Mouse (Mus musculus) bone marrow macrophage, adult 2 months (primary cell): ENCODE measurements around the gene Adap1. TPM values are rescaled to one million over a fixed set of nuclear protein-coding genes. Genes with fewer than 3 reads are reported as not detected.

ENCODE experiments used
- H3K27ac ChIP-seq: 2 replicates; pipeline ENCODE4 v1.5.1; 2012; ENCODE audit warnings: low read depth, low read length; ENCODE audit not compliant: insufficient read depth
- H3K4me1 ChIP-seq: 2 replicates; pipeline ENCODE4 v1.6.1; 2012; ENCODE audit warnings: low read length; ENCODE audit not compliant: control insufficient read depth, insufficient read depth
- H3K4me3 ChIP-seq: 2 replicates; pipeline ENCODE4 v1.5.1; 2012; ENCODE audit warnings: mild to moderate bottlenecking, low read length, moderate library complexity; ENCODE audit not compliant: insufficient read depth
- CTCF ChIP-seq: IDR thresholded peaks from 2 replicates; pipeline ENCODE4 v1.5.1; 2012; ENCODE audit warnings: low read depth, mild to moderate bottlenecking, low read length, moderate library complexity
- POLR2A ChIP-seq: IDR thresholded peaks from 2 replicates; pipeline ENCODE4 v1.6.1; 2012; ENCODE audit warnings: mild to moderate bottlenecking, low read depth, low read length, borderline replicate concordance
- polyA plus RNA-seq: library from polyadenylated mRNA; stranded (reverse); fragments of >200 nt; gene quantifications from 2 replicates; pipeline ENCODE4 v1.2.4, GENCODE M21; 2012; ENCODE audit not compliant: missing spikeins, insufficient read depth, insufficient read length

Gene Adap1
- polyA plus RNA-seq, 1 experiment: 77.1 TPM

DNA sequence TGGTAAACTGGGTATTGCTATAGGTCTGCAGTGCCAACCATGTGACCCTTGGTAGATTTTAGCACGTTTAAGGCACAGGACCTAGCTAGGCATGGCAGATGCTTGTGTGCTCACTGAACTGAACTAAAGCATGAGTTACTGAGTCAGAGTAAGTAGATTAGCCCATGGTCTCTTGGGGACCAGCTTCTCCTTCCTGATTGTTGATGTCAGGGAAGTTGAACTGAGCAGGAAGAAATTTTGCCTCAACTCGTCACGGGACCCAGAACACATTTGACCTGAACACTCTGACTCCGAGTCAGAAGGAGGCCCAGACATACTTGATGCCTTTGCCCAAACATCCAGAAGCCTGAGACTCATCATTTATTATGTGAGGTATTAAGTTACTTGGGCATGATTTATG lies 88.0 kb downstream of the Adap1 start:
- Histone ChIP-seq H3K27ac (no peak overlapping the region), H3K4me3 (no peak overlapping the region), H3K4me1 (no peaks in the 10 kb centered on the region)
- TF ChIP-seq POLR2A: no peak
- no peak for TF ChIP-seq CTCF

GRCm38 (mm10) chr5:139234423-139234822 lies 91.0 kb downstream of the Adap1 start:
- Histone ChIP-seq H3K4me3 (no peak overlapping the region), H3K4me1 (no peaks in the 10 kb centered on the region), H3K27ac (no peak overlapping the region)
- TF ChIP-seq CTCF (no peak), POLR2A (no peak)

DNA sequence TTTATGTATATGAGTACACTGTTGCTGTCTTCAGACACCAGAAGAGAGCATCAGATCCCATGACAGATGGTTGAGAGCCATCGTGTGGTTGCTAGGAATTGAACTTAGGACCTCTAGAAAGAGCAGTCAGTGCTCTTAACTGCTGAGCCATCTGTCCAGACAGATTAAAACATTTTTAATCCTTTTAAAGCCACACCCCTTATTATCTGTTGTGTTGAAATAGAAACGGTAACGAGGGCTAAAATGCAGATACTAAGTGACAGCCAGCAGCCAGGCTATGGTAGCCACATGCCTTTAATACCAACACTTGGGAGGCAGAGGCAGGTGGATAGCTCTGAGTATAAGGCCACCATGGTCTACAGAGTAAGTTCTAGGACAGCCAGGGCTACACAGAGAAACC lies 93.3 kb downstream of the Adap1 start:
- Histone ChIP-seq H3K4me1 (no peaks in the 10 kb centered on the region), H3K27ac (no peak overlapping the region), H3K4me3 (no peak overlapping the region)
- TF ChIP-seq POLR2A: no peak
- no peak for TF ChIP-seq CTCF

- Histone ChIP-seq H3K4me3 (no peak overlapping the region), H3K27ac (no peak overlapping the region), H3K4me1 (no peaks in the 10 kb centered on the region)
- TF ChIP-seq POLR2A (no peak), CTCF (no peak)
Observed at GRCm38 (mm10) chr5:139229716-139230115, 95.7 kb downstream of the Adap1 start.

GRCm38 (mm10) chr5:139228318-139228717 lies 97.1 kb downstream of the Adap1 start:
- no peak overlapping the region for H3K4me3 ChIP-seq
- H3K4me1 ChIP-seq: no peaks in the 10 kb centered on the region
- TF ChIP-seq POLR2A (no peak), CTCF (no peak)
- no peak overlapping the region for H3K27ac ChIP-seq

GRCm38 (mm10) chr5:139227645-139228044 lies 97.8 kb downstream of the Adap1 start:
- no peak overlapping the region for H3K4me3 ChIP-seq
- TF ChIP-seq POLR2A: no peak
- TF ChIP-seq CTCF: no peak
- H3K4me1 ChIP-seq: no peaks in the 10 kb centered on the region
- no peak overlapping the region for H3K27ac ChIP-seq

GRCm38 (mm10) chr5:139227236-139227635 lies 98.2 kb downstream of the Adap1 start:
- no peak for TF ChIP-seq CTCF
- TF ChIP-seq POLR2A: no peak
- H3K4me3 ChIP-seq: no peak overlapping the region
- H3K4me1 ChIP-seq: no peaks in the 10 kb centered on the region
- H3K27ac ChIP-seq: no peak overlapping the region

GRCm38 (mm10) chr5:139223331-139223730 lies 102.1 kb downstream of the Adap1 start:
- H3K4me3 ChIP-seq: no peak overlapping the region
- TF ChIP-seq POLR2A: no peak
- no peak for TF ChIP-seq CTCF

More at GRCm38 (mm10) chr5:139223331-139223730, 102.1 kb downstream of the Adap1 start:
- H3K4me1 ChIP-seq: peaks cover 13% of the 10 kb centered on the region
- H3K27ac ChIP-seq: no peak overlapping the region

Other genes starting within 250 kb of the Adap1 start
- gene Prkar1b, start 175.6 kb downstream of the Adap1 start, polyA plus RNA-seq: 2.1 and 2.5 TPM in 2 replicates
- gene Dnaaf5, start 175.4 kb downstream of the Adap1 start, polyA plus RNA-seq: 6.2 and 7.5 TPM in 2 replicates
- gene Sun1, start 125.0 kb downstream of the Adap1 start, polyA plus RNA-seq: 21.8 and 25.2 TPM in 2 replicates
- gene Get4, start 73.3 kb downstream of the Adap1 start, polyA plus RNA-seq: 26.8 and 29.2 TPM in 2 replicates
- 31.4 and 36.1 TPM in 2 replicates for gene Cox19, start 25.8 kb upstream of the Adap1 start, polyA plus RNA-seq
- gene Cyp2w1, start 27.0 kb upstream of the Adap1 start, polyA plus RNA-seq: not detected in 2 replicates
- gene Gpr146, start 52.1 kb upstream of the Adap1 start, polyA plus RNA-seq: 34.5 and 34.7 TPM in 2 replicates
- gene C130050O18Rik, start 79.7 kb upstream of the Adap1 start, polyA plus RNA-seq: 13.2 and 14.4 TPM in 2 replicates
- not detected in 2 replicates for gene Gper1, start 97.5 kb upstream of the Adap1 start, polyA plus RNA-seq
- 16.4 TPM in 2 replicates for gene 3110082I17Rik, start 134.9 kb upstream of the Adap1 start, polyA plus RNA-seq
- gene Zfand2a, start 158.9 kb upstream of the Adap1 start, polyA plus RNA-seq: 32.5 and 38.1 TPM in 2 replicates
- not detected in 2 replicates for gene Uncx, start 217.9 kb upstream of the Adap1 start, polyA plus RNA-seq